Mouse (Mus musculus) liver, embryonic 14.5 days (tissue): ENCODE data around the gene Dnah17.

Experiments
- CTCF ChIP-seq: IDR thresholded peaks from 2 replicates; pipeline ENCODE4 v1.5.1; 2016; ENCODE audit warnings: antibody characterized with exemption, low read depth, control low read depth
- EP300 ChIP-seq: IDR thresholded peaks from 2 replicates; pipeline ENCODE4 v1.6.1; 2016; ENCODE audit warnings: antibody characterized with exemption, low read depth

- TF ChIP-seq CTCF (no peak), EP300 (no peak)
These were observed 30.3 kb upstream of the Dnah17 start for GRCm38 (mm10) chr11:118160763-118161162.
